Mouse (Mus musculus): ENCODE data around the gene Eif6.
A peak's percentile ranks its signal among the peaks of the same experiment; 100 is the strongest.

The Eif6 gene

DNA sequence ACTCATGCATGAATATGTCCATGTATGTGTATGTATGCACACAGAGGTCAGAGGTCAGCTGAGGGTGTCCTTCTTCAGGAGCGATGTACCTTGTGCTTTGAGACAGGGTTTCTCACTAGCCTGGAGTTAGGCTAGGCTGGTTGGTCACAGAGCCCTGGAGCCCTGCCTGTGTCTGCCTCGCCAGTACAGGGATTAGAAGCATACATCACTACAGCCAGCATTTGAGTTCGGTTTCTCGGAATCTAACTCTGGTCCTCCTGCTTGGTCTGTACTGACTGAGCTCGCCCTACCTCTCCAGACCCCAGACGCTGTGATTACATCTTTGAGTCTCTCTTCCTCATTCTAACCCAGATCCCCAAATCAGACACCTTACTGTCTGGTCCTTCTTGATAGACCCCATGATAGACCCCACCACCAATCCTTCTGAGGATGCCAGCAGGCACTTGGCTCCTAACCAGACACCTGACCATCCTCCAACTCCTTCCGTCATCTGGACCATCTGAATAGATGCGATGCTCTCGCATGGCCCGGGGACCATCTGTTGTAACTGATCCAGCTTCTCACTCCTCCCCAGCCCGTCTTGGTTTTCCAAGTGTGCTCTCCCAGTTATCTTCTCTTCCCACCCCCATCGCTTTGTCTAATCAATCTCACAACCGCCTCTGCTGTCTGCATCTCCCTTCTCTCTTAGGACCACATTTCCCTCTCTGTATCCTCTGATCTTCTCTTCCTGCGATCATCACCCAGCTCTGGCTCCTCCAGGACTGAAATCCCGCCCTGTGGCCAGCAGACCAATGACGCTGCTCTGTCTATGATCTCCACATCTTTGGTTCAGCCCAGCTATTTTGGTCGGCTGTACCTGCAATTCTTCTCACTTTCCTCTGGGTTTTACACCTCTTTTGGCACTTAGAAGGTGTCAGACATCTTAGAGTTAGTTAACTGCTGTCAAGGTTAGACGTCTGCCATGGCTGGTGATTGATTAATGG lies 38.5 kb downstream of the Eif6 start:
- no peak for DNase-seq (ENCODE audit: low spot score in 2 of 2)

DNA sequence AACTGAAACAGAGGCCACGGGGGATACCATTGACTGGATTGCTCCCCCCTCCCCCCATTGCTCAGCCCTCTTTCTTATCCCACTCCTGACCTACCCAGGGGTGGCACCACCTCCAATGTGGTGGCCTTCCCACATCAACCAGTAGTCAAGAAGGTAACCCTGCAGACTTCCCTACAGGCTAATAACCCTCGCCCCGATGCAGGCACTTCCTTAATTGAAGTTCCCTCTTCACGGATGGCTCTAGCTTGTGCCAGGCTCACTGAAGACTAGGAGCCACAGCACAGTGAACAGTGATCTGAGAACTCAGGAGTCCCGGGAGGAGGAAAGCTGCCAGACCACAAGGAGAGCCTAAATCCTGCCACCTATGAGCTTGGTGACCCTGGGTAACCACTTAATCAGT lies 39.8 kb downstream of the Eif6 start:
- DNase-seq (ENCODE audit: low spot score in 2 of 2) = no peak

DNA sequence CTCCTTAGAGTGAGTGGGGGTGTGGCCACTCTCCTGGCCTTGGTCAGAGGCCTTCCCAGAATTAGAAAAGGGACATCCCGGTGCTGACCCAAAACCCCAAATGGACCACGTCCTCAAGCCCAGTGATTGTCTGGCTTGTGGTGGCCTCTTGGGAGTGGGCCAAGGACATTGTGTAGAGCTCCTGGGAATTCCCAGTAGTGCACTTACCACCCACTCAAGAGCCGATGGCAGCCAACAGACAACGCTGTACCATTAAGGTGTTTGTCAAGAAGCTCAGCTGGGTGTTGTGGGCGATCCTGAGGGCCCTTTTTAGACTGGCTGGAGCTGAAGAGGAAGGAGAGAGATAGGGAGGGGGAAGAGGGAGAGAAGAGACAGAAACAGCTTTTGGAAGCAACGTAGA lies 42.2 kb downstream of the Eif6 start:
- DNase-seq (ENCODE audit: low spot score in 2 of 2) = peak; percentile 53 to 70

DNA sequence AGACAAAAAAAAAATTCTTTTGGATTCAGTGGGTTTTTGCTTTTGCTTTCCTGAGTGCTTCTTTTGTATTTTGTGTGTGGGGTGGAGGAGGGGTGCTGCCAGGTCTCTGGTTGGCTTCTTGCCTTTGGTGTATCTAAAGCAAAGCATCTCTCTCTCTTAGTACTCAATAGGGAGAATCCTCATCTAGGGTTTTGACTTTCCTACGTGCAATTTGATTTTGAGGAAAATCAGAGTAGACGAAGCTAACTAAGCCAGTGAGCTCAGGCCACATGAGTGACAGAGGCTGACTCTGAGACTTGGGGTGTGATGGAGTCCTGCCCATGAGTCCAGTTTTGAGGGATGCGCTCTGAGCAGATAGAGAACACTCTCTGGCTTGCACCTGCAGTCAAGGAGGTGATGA lies 47.2 kb downstream of the Eif6 start:
- no peak for DNase-seq (ENCODE audit: low spot score in 2 of 2)

DNA sequence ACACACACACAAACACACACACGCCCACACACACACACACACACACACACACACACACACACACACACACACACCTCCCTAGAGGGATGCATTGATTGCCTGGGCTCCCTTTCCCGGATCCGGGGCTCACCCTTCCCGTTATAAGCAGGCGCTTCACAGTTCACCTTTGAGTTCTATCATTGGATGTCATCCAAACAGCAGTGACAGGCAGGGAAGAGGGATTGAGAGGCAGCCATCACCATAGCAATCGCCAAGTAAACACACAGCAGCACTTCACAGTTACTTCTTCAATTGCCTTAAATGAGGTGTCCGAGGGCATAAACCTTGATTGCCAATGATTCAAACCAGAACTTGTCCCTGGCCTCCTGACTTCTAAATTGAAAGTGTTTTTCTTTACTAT lies 47.7 kb downstream of the Eif6 start:
- no peak for DNase-seq (ENCODE audit: low spot score in 2 of 2)

DNA sequence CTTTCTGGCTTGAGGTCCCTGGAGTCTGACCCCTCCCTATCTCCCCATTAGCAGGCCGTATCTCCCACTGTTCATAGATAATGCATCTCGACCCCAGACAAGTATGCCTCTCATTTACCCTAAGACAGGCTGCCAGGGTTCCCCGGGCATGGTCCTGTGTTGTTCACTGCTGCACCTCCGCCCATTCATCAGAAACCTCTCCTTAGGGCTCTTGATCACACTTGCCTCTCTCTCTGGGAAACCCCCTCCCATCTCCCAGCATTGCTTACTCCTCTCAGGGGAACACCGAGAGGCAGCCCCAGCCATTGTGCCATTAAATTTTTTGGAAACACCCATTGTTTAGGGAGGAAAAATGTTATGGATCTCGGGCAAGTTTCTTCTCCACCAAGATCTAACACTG lies 48.7 kb downstream of the Eif6 start:
- DNase-seq (ENCODE audit: low spot score in 2 of 2) = no peak

DNA sequence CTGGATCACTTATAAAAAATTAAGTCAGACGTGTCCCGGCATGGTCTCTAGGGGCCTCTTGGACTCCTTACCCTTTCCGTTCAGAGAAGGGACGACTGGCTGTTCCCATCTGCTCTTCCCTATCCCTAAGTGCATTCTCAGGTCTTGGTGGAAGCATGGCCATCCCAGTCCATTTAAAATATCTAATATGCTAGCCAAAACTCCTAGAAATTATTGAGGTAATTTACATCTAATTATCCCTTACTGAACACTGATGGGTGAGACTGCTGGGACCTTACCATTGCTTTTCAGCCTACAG lies 49.1 kb downstream of the Eif6 start:
- no peak for DNase-seq (ENCODE audit: low spot score in 2 of 2)

DNA sequence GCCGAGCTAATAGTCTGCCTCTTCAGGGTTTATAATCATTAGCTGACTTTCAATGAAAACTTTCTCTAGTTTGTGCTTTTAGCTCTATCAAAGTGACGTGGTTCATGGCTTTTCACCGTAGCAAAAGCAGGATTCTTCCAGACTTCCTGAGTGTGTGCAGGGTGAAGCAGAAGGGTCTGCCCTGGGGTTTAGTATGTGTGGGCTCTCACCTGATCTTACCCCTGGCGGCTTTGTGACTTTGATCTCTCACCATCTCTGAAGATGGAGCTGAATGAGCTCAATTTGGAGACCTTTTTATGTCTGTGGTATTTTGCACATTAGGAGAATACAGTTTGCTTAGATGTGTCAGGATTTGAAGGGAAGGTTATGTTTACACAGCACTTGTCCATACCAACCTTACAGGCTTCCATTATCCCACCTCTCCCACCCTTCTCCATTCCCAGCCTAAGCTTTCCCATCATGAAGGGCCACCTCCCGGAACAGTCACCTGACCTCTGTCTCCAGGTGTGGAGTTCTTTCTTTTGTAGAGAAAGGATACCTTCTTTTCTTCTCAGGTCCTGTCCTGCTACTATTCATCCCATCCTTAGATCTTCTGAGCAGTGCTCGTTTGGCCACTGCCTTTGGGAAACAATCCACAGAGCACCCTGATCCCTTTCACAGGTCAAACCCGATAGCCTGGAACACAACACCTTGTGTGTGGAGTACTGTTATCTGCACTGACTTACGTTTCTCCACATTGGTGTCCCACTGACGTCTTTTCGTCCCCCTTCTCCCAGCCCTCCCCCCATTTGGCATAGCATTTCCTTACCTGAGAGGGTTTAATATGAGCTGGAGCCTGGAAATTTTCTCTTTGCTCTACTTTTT lies 49.7 kb downstream of the Eif6 start:
- DNase-seq (ENCODE audit: low spot score in 2 of 2) = no peak

DNA sequence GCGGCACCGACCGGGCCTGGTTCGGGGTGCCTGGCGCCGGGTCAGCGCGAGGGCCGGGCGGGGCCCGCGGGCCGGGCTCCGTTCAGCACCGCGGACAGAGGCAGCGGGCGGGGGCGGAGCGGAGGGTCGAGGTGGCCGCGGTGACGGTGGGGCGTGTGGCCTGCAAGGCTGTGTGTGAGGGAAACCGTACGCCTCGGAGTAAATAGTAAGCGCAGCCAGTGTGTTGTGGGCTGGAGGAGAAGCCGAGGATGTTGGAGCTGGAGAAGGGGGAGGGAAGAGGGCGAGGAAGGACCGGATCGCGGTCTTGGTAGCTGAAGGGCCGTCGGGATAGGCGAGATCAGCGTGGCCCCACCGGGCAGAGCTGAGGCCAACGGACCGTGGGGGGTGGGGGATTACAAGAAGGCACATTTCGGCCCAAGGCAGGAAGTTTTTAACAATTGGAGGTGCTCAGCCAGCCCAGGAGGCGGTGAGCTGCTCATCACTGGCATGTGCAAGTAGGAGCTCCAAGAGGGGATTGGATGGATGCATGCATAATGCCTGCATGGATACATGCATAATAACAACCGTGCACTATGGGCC lies 51.0 kb downstream of the Eif6 start:
- DNase-seq (ENCODE audit: low spot score in 2 of 2) = peak in 1 of 2 experiments; percentile 48

DNA sequence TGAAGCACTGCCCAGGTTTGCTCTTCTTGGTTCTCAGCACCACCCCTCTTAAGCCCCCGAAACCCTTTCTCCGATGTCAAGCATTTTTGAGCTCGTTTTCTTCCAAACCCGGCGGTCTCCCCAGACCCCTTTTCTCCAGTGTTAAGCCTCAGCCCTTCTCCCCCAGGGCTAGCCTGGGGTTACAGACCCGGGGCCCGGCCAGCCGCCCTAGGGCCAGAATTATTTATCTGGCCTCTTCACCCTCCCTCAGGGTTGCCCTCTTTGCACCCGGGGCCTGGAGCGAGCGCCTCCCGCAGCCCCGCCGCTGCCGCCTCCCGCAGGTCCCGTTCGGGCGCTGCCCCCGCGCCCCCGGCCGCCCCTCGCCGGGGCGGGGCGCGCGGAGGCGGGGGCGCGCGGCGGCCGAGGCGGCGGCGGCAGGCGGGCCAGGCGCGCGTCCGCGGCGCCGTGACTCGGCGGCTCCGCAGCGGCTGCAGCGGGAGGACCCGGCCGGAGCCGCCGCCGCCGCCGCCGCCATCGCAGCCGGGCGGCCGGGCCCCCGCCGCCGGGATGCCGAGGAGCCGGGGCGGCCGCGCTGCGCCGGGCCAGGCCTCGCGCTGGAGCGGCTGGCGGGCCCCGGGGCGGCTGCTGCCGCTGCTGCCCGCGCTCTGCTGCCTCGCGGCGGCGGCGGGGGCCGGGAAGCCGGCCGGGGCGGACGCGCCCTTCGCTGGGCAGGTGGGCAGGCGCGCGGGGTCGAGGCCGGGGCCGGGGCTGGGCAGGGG lies 51.6 kb downstream of the Eif6 start, which contains the start of gene Mmp24:
Mmp24 (plus strand) TSS at position 416 of the 758 bp plus-strand sequence.
- DNase-seq (ENCODE audit: low spot score in 2 of 2) = no peak

DNA sequence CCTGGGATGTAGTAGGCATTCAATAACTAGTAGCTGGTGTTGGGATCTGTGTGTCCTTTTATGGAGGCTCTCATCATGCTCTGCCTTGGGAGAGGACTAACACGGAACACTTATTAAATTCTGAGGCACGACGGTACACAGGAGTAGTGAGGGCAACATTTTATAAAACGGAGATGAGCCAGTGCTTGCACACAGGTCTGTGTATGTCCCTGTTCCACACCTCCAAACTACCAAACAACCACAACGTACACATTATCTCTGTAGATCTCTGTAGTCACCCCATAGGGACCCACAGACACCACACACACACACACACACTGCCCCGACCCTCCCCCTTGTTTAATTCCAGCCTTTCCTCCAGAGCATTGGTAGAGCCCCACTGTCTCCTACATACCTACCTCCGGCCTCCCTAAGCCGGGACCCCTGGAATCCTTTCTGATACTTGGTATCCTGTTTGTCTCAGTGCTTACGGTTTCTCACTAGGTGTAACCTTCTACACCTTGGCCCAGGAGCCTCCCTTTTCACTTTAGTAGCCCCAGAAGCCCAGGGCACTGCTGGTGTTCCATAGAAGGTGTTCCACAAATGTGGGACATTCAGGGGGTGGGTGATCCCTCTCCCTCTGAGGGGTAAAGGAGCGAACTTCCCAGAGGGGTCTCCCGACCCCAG lies 52.3 kb downstream of the Eif6 start:
- no peak for DNase-seq (ENCODE audit: low spot score in 2 of 2)

DNA sequence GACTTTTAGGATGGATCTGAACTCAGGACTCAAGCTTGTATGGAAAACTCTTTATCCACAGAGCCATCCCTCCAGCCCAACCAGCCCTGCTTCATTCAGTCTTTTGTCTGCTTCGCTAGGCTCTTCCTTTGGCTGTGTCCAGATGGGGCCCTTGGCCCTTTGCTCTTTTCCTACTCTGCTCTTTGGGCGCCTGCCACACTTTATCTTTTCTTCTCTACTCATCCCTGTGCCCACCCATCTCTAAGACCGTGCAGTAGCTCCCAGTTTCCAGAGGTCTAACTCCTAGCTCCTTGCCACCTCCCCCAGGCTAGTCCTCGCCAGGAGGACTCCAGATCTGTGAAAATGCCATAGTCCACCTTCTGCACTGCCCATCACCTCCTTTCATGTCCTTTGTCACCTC lies 53.1 kb downstream of the Eif6 start:
- no peak for DNase-seq (ENCODE audit: low spot score in 2 of 2)
